Mouse (Mus musculus) heart, embryonic 12.5 days (tissue): ENCODE results near the gene Foxo6. TPM values are rescaled to one million over a fixed set of nuclear protein-coding genes. Genes with fewer than 3 reads are reported as not detected.

Experiments used
- ATAC-seq: fragments of 200-750 bp; cut with Nextera tagmentation; 2 replicates; pipeline ENCODE4 v1.8.0; 2017; ENCODE audit warnings: moderate TSS enrichment, moderate library complexity; ENCODE audit not compliant: insufficient number of reproducible peaks, low FRiP score
- H3K27ac ChIP-seq: fragments of 300-500 bp; sonication (generic); 2 replicates; pipeline ENCODE4 v1.5.1; 2016; ENCODE audit warnings: mild to moderate bottlenecking, moderate library complexity; ENCODE audit not compliant: poor library complexity, severe bottlenecking
- H3K27me3 ChIP-seq: fragments of 300-500 bp; sonication (generic); replicated peaks from 2 replicates; pipeline ENCODE4 v1.6.1; 2016; ENCODE audit warnings: mild to moderate bottlenecking, moderate library complexity
- H3K36me3 ChIP-seq: fragments of 300-500 bp; sonication (generic); 2 replicates; pipeline ENCODE4 v1.6.1; 2016; ENCODE audit warnings: mild to moderate bottlenecking, moderate library complexity
- H3K4me1 ChIP-seq: fragments of 300-500 bp; sonication (generic); replicated peaks from 2 replicates; pipeline ENCODE4 v1.6.1; 2016; ENCODE audit warnings: mild to moderate bottlenecking
- H3K4me2 ChIP-seq: fragments of 300-500 bp; sonication (generic); 2 replicates; pipeline ENCODE4 v1.6.1; 2016; ENCODE audit warnings: mild to moderate bottlenecking, moderate library complexity
- H3K4me3 ChIP-seq: fragments of 300-500 bp; sonication (generic); 2 replicates; pipeline ENCODE4 v1.5.1; 2016; ENCODE audit warnings: mild to moderate bottlenecking
- H3K9ac ChIP-seq: fragments of 300-500 bp; sonication (generic); 2 replicates; pipeline ENCODE4 v1.6.1; 2016; ENCODE audit warnings: mild to moderate bottlenecking, moderate library complexity
- H3K9me3 ChIP-seq: fragments of 300-500 bp; sonication (generic); replicated peaks from 2 replicates; pipeline ENCODE4 v1.6.1; 2016; ENCODE audit warnings: mild to moderate bottlenecking, moderate library complexity
- WGBS: fragments of 180-500 bp; shearing (Covaris S2); methylation state at CpG from one replicate; pipeline ENCODE4 v1.1.7; 2016; 5-methylcytosine and 5-hydroxymethylcytosine counted together
- polyA plus RNA-seq: library from polyadenylated mRNA; unstranded; fragments of >200 nt; fragmentation: Nextera tagmentation; extraction: Ambion mirVana; gene quantifications from 2 replicates; pipeline ENCODE4 v1.2.1, GENCODE M21; 2016

The Foxo6 gene
- polyA plus RNA-seq, 1 experiment from 2014 or later: 0.08 TPM

GRCm38 (mm10) chr4:120316716-120317115, 29.6 kb upstream of the Foxo6 start:
- H3K9ac ChIP-seq: no peak overlapping the region
- ATAC-seq: no peak
- H3K4me1 ChIP-seq: peaks cover 5% of the 10 kb centered on the region
- H3K27me3 ChIP-seq: peaks cover 6% of the 10 kb centered on the region
- no peak overlapping the region for H3K4me3 ChIP-seq
- 74% methylated on average over 4 of the region's 4 CpGs for WGBS
- H3K36me3 ChIP-seq: no peaks in the 10 kb centered on the region
- H3K4me2 ChIP-seq: no peak overlapping the region
- H3K27ac ChIP-seq: no peak overlapping the region
- H3K9me3 ChIP-seq: no peaks in the 10 kb centered on the region

- Histone ChIP-seq H3K36me3 (no peaks in the 10 kb centered on the region), H3K4me2 (no peak overlapping the region), H3K27ac (no peak overlapping the region), H3K27me3 (peaks cover 6% of the 10 kb centered on the region; the same call in 1 of the 2 replicates), H3K4me3 (no peak overlapping the region), H3K4me1 (peaks cover 5% of the 10 kb centered on the region), H3K9ac (no peak overlapping the region), H3K9me3 (peaks cover 3% of the 10 kb centered on the region; the same call in 1 of the 2 replicates)
- no peak for ATAC-seq
- WGBS: 20% methylated on average over 3 of the region's 3 CpGs
These were observed 27.4 kb upstream of the Foxo6 start for GRCm38 (mm10) chr4:120314571-120314970.

- ATAC-seq: no peak
- no peak overlapping the region for H3K27ac ChIP-seq
- peaks cover 5% of the 10 kb centered on the region for H3K4me1 ChIP-seq
- peaks cover 6% of the 10 kb centered on the region; the same call in 1 of the 2 replicates for H3K27me3 ChIP-seq
- H3K9me3 ChIP-seq: peaks cover 3% of the 10 kb centered on the region; the same call in 1 of the 2 replicates
- no peak overlapping the region for H3K4me3 ChIP-seq
- H3K4me2 ChIP-seq: no peak overlapping the region
- no peak overlapping the region for H3K9ac ChIP-seq
- no peaks in the 10 kb centered on the region for H3K36me3 ChIP-seq
- 72% methylated on average over 5 of the region's 5 CpGs for WGBS
These were observed 26.2 kb upstream of the Foxo6 start for GRCm38 (mm10) chr4:120313309-120313708.

GRCm38 (mm10) chr4:120304580-120304979, 17.4 kb upstream of the Foxo6 start:
- Histone ChIP-seq H3K9ac (no peak overlapping the region), H3K27ac (no peak overlapping the region), H3K4me1 (no peaks in the 10 kb centered on the region), H3K27me3 (peaks cover 59% of the 10 kb centered on the region), H3K9me3 (no peaks in the 10 kb centered on the region), H3K4me2 (no peak overlapping the region), H3K4me3 (no peak overlapping the region), H3K36me3 (no peaks in the 10 kb centered on the region)
- no peak for ATAC-seq
- 8% methylated on average over 9 of the region's 9 CpGs for WGBS

- H3K9ac ChIP-seq: no peak overlapping the region
- no peak overlapping the region for H3K27ac ChIP-seq
- WGBS: 52% methylated on average over 7 of the region's 7 CpGs
- H3K4me3 ChIP-seq: no peak overlapping the region
- no peak overlapping the region for H3K4me2 ChIP-seq
- H3K9me3 ChIP-seq: no peaks in the 10 kb centered on the region
- no peak for ATAC-seq
- H3K4me1 ChIP-seq: no peaks in the 10 kb centered on the region
- H3K36me3 ChIP-seq: no peaks in the 10 kb centered on the region
- peaks cover 52% of the 10 kb centered on the region for H3K27me3 ChIP-seq
These were observed 12.1 kb upstream of the Foxo6 start for GRCm38 (mm10) chr4:120299287-120299686.

- Histone ChIP-seq H3K4me3 (no peak overlapping the region), H3K27ac (no peak overlapping the region), H3K36me3 (no peaks in the 10 kb centered on the region), H3K9ac (no peak overlapping the region), H3K4me1 (peaks cover 19% of the 10 kb centered on the region), H3K4me2 (no peak overlapping the region), H3K27me3 (peaks cover 40% of the 10 kb centered on the region), H3K9me3 (no peaks in the 10 kb centered on the region)
- no peak for ATAC-seq
- WGBS: 74% methylated on average over 11 of the region's 11 CpGs
These were observed 4.1 kb upstream of the Foxo6 start for GRCm38 (mm10) chr4:120291106-120291822.

- Histone ChIP-seq H3K27ac (no peak overlapping the region), H3K4me1 (peaks cover 23% of the 10 kb centered on the region), H3K4me2 (no peak overlapping the region), H3K4me3 (no peak overlapping the region), H3K36me3 (no peaks in the 10 kb centered on the region), H3K9me3 (no peaks in the 10 kb centered on the region), H3K9ac (no peak overlapping the region), H3K27me3 (peaks cover 44% of the 10 kb centered on the region)
- ATAC-seq: no peak
- WGBS: 26% methylated on average over 5 of the region's 5 CpGs
These were observed 3.3 kb upstream of the Foxo6 start for GRCm38 (mm10) chr4:120290486-120290885.

- no peak for ATAC-seq
- WGBS: 51% methylated on average over 3 of the region's 3 CpGs
- H3K4me1 ChIP-seq: peaks cover 23% of the 10 kb centered on the region
- no peak overlapping the region for H3K27ac ChIP-seq
- no peaks in the 10 kb centered on the region for H3K36me3 ChIP-seq
- no peak overlapping the region for H3K4me3 ChIP-seq
- H3K27me3 ChIP-seq: peaks cover 46% of the 10 kb centered on the region
- H3K4me2 ChIP-seq: no peak overlapping the region
- no peaks in the 10 kb centered on the region for H3K9me3 ChIP-seq
- H3K9ac ChIP-seq: no peak overlapping the region
These were observed 2.2 kb upstream of the Foxo6 start for GRCm38 (mm10) chr4:120289181-120289965.

- H3K4me1 ChIP-seq: peaks cover 42% of the 10 kb centered on the region
- no peaks in the 10 kb centered on the region for H3K36me3 ChIP-seq
- H3K27me3 ChIP-seq: peaks cover 72% of the 10 kb centered on the region
- peak overlapping the region; percentile 68 for H3K4me3 ChIP-seq
- peak overlapping the region; percentile 98 for H3K4me2 ChIP-seq
- no peak overlapping the region for H3K27ac ChIP-seq
- H3K9ac ChIP-seq: peak overlapping the region; percentile 77
- no peak for ATAC-seq
- under 1% methylated on average over 53 of the region's 53 CpGs for WGBS
- H3K9me3 ChIP-seq: no peaks in the 10 kb centered on the region
These were observed 348 bp downstream of the Foxo6 start for GRCm38 (mm10) chr4:120286761-120287241.

GRCm38 (mm10) chr4:120285730-120286129, 1.4 kb downstream of the Foxo6 start:
- 64% methylated on average over 1 of the region's 1 CpGs for WGBS
- Histone ChIP-seq H3K4me1 (peaks cover 37% of the 10 kb centered on the region), H3K9ac (0 out of 2 replicates have a peak overlapping the region, but pooled peaks have one; percentile 35), H3K9me3 (no peaks in the 10 kb centered on the region), H3K27ac (no peak overlapping the region), H3K36me3 (no peaks in the 10 kb centered on the region), H3K27me3 (peaks cover 78% of the 10 kb centered on the region), H3K4me3 (no peak overlapping the region), H3K4me2 (peak overlapping the region; percentile 98)
- no peak for ATAC-seq

GRCm38 (mm10) chr4:120285223-120285622, 1.9 kb downstream of the Foxo6 start:
- Histone ChIP-seq H3K36me3 (no peaks in the 10 kb centered on the region), H3K9ac (no peak overlapping the region), H3K9me3 (no peaks in the 10 kb centered on the region), H3K4me1 (peaks cover 32% of the 10 kb centered on the region), H3K4me3 (no peak overlapping the region), H3K27ac (no peak overlapping the region), H3K4me2 (no peak overlapping the region), H3K27me3 (peaks cover 81% of the 10 kb centered on the region)
- WGBS: 56% methylated on average over 3 of the region's 3 CpGs
- ATAC-seq: no peak
